Mouse (Mus musculus) left cerebral cortex, postnatal 4 days (tissue): Measurements from ENCODE around the gene Jag1. TPM values are rescaled to one million over a fixed set of nuclear protein-coding genes. Genes with fewer than 3 reads are reported as not detected.
A peak's percentile ranks its signal among the peaks of the same experiment; 100 is the strongest.

Source experiments
- DNase-seq: peaks from one replicate; pipeline ENCODE4 v3.0.0-alpha.2; 2022
- intact Hi-C: fragments of 180-260 bp; cut with DNase I; formaldehyde crosslinking; loops from one replicate; pipeline ENCODE4 v1.15.1; 2025
- total RNA-seq, 2 experiments: library from RNA; stranded (reverse); gene quantifications; 2 replicates each; pipeline ENCODE4 v1.2.3; 2021

Gene Jag1
- total RNA-seq, result 1 to 10 TPM; 9.5 to 9.6 TPM

GRCm38 (mm10) chr2:137116025-137116674 lies at the start of gene Jag1:
Gene Jag1 (minus strand): TSS chr2:137116644.
- intact Hi-C loops, result loop anchor here (5.0 kb wide), 1 partner anchor 616 kb away; no protein-coding TSS in a partner anchor
- peak; percentile 25 for DNase-seq

- no peak for DNase-seq
- intact Hi-C loops, result no loop called here
Measured at GRCm38 (mm10) chr2:137156018-137156417, 39.6 kb upstream of the Jag1 start.

GRCm38 (mm10) chr2:137153825-137154224 lies 37.4 kb upstream of the Jag1 start:
- intact Hi-C loops, result no loop called here

GRCm38 (mm10) chr2:137153172-137153667 lies 36.8 kb upstream of the Jag1 start:
- DNase-seq, result peak; percentile 49

More at GRCm38 (mm10) chr2:137153825-137154224, 37.4 kb upstream of the Jag1 start:
- no peak for DNase-seq

GRCm38 (mm10) chr2:137150953-137151352 lies 34.5 kb upstream of the Jag1 start:
- intact Hi-C loops, result no loop called here
- DNase-seq, result no peak

More at GRCm38 (mm10) chr2:137153172-137153667, 36.8 kb upstream of the Jag1 start:
- intact Hi-C loops, result no loop called here

- intact Hi-C loops, result no loop called here
Measured at GRCm38 (mm10) chr2:137146938-137147666, 30.7 kb upstream of the Jag1 start.

GRCm38 (mm10) chr2:137138063-137138462 lies 21.6 kb upstream of the Jag1 start:
- no peak for DNase-seq
- intact Hi-C loops, result no loop called here

More at GRCm38 (mm10) chr2:137146938-137147666, 30.7 kb upstream of the Jag1 start:
- no peak for DNase-seq

GRCm38 (mm10) chr2:137134035-137134434 lies 17.6 kb upstream of the Jag1 start:
- intact Hi-C loops, result no loop called here
- DNase-seq, result no peak

GRCm38 (mm10) chr2:137124861-137125260 lies 8.4 kb upstream of the Jag1 start:
- intact Hi-C loops, result no loop called here
- no peak for DNase-seq

- peak; percentile 84 for DNase-seq
- intact Hi-C loops, result loop anchor here (5.0 kb wide), 1 partner anchor 615 kb away; no protein-coding TSS in a partner anchor
Measured at GRCm38 (mm10) chr2:137117321-137117690, 862 bp upstream of the Jag1 start.

- DNase-seq, result peak; percentile 92
- intact Hi-C loops, result loop anchor here (5.0 kb wide), 1 partner anchor 616 kb away; no protein-coding TSS in a partner anchor
Measured at GRCm38 (mm10) chr2:137116675-137117320, 354 bp upstream of the Jag1 start.

GRCm38 (mm10) chr2:137115241-137116024 lies 1.0 kb downstream of the Jag1 start:
- no peak for DNase-seq
- intact Hi-C loops, result loop anchor here (5.0 kb wide), 1 partner anchor 617 kb away; no protein-coding TSS in a partner anchor

GRCm38 (mm10) chr2:137114248-137115096 lies 2.0 kb downstream of the Jag1 start:
- peak; percentile 81 for DNase-seq
- intact Hi-C loops, result loop anchor here (5.0 kb wide), 3 partner anchors 202 to 828 kb away; no protein-coding TSS in a partner anchor

GRCm38 (mm10) chr2:137113288-137114061 lies 3.0 kb downstream of the Jag1 start:
- no peak for DNase-seq
- intact Hi-C loops, result loop anchor here (5.0 kb wide), 2 partner anchors 201 to 829 kb away; no protein-coding TSS in a partner anchor

GRCm38 (mm10) chr2:137110214-137110898 lies 6.1 kb downstream of the Jag1 start:
- intact Hi-C loops, result loop anchor here (5.0 kb wide), 2 partner anchors 198 to 832 kb away; no protein-coding TSS in a partner anchor
- DNase-seq, result no peak

GRCm38 (mm10) chr2:137109321-137110213 lies 6.9 kb downstream of the Jag1 start:
- intact Hi-C loops, result loop anchor here (5.0 kb wide), 2 partner anchors 197 to 833 kb away; no protein-coding TSS in a partner anchor
- peak; percentile 67 for DNase-seq

- DNase-seq, result no peak
- intact Hi-C loops, result no loop called here
Measured at GRCm38 (mm10) chr2:137107946-137108345, 8.5 kb downstream of the Jag1 start.
